Mouse (Mus musculus) liver, postnatal 0 days (tissue): ENCODE measurements around the gene Htr7.
A peak's percentile ranks its signal among the peaks of the same experiment; 100 is the strongest.

Experiments
- CTCF ChIP-seq: sonication (generic); IDR thresholded peaks from 2 replicates; pipeline ENCODE4 v1.5.1; 2016; ENCODE audit warnings: antibody characterized with exemption, low read depth
- EP300 ChIP-seq: IDR thresholded peaks from 2 replicates; pipeline ENCODE4 v1.6.1; 2016; ENCODE audit warnings: antibody characterized with exemption, low read depth, mild to moderate bottlenecking

DNA sequence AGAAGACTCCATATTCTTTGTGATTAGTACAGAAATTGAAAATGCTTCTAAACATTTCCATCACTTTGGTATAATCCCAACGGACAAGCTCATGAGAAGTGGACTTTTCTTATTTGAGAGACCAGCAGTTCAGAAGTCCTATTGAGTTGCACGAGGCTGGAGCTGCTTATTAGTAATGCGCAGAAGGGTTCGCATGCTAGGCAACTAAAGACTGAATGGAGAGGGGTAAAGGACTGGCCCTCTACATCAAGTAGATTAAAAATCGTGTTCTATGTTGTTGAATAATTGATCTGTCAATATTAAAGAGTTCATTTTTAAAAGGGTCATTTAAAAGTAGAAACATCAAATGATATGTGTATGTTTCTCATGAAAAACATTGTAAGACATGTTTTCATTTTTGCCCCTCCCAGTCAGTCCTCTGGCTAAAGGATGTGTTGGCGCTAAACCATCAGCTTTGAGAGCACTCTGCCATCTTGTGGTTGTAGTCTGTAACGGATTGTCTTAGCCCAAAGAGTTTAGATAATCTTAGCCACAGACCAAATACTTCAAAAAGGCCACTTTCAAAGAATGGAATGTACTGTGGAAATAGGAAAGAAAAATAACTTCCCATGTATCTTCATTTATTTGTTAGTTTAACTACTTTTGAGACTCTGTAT is 25.4 kb upstream of the Htr7 start:
- TF ChIP-seq CTCF (peak; percentile 86), EP300 (no peak)
